Mouse (Mus musculus) urinary bladder, postnatal 14 days (tissue): Measurements from ENCODE around the gene Axin2.
A peak's percentile ranks its signal among the peaks of the same experiment; 100 is the strongest.
"Not testable (repeated sequence)": the region's sequence is repeated elsewhere in the genome, so short reads cannot be mapped to it uniquely, and the experiment has no call there.

Experiments
- DNase-seq: peaks from one replicate; pipeline ENCODE4 v3.0.0; 2021; ENCODE audit warnings: low spot score

Gene Axin2

GRCm38 (mm10) chr11:108920158-108920635, at the start of gene Axin2:
Gene Axin2, plus strand, starts transcription at chr11:108920349.
- peak; percentile 93 for DNase-seq

- not testable (repeated sequence) for DNase-seq
These were observed 48.9 kb upstream of the Axin2 start for GRCm38 (mm10) chr11:108871284-108871683.

DNA sequence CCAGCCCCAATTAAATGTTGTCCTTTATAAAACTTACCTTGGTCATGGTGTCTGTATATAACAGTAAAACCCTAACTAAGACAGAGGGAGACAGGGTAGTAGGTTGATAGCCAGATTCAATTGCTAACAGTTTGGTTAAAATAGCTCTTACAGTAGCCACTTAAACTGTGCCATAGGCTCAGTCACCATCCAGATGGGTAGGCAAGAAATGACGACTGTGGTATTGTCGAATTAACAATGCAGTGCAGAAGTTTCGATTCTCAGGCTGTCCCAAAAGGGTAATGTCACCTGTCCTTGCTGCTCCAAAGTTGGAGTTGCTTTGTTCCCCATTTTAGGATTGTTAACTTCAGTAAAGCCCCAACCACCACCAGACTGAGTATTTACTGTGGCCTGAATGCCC, 48.4 kb upstream of the Axin2 start:
- no peak for DNase-seq

DNA sequence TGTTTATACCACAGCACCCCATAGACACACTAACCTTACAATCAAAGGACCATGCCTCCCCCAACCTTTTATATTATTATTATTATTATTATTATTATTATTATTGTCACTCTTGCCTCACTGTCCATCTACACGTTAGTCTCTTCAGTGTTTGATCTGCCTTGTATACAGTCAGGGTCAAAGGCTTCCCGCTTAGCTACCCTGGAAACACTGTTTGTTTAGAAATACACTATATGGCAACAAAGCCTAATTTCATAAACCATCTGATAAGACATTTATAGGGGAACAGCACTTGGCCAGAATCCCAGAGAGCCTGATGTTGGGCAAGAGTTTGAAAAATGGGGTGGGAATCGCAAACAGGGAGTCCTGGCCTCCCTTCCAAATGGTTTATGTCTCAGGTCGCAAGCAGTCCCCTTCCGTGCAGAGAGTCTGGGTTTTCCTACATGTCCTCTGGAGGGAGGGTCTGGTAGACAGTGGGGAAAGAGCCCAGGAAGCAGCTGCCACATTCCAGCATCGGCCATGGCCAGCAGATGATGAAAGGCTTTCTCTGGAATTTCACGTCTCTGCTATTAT, 43.4 kb upstream of the Axin2 start:
- peak; percentile 62 for DNase-seq

- no peak for DNase-seq
These were observed 42.6 kb upstream of the Axin2 start for GRCm38 (mm10) chr11:108877520-108877919.

GRCm38 (mm10) chr11:108880546-108880945, 39.6 kb upstream of the Axin2 start:
- no peak for DNase-seq

GRCm38 (mm10) chr11:108881662-108882061, 38.5 kb upstream of the Axin2 start:
- DNase-seq, result no peak

DNA sequence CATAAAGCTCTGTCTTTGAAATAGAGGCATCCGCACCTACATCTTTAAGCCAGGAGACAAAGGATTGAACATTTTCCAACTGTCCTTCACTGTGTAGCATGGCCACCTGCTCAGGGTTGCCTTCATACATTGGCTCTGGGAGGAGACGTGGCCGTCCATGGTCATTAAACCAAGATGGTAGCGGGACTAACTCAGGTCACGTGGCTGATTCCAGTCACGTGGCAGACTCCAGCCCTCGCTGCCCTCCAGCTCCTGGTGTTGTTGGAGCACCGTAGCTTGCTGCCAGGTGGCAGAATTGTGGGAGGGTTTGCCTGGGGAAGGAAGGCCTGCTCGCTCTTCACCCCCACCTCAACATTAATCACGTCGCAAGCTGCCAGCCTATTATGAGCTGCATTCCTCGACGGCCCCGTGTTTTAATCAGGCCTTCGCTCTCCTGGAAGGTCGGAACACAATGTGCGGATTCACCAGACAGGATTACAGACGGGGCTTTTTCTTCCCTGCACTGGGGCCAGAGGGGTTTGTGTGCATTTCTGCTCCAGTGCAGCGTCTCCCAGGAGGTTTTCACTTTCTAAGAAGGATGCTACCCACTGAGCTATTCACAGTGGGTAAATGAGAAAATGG, 34.8 kb upstream of the Axin2 start:
- no peak for DNase-seq

DNA sequence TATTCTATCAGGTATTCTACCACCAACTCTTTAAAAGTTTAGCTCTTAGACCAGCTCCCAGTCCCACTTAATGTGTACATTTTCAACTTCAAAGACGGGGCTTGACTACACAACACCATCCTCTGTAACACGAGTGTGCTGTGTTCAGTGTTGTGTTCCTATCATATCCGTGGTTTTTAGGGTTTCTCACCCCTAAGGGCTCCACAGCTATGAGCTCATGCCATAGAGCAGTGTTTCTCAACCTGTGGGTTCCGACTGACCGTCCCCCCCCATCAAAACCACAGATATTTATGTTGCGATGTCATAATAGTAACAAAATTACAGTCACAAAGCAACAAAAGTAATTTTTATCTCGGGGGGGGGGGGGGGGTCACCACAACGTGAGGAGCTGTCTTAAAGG, 34.1 kb upstream of the Axin2 start:
- DNase-seq, result no peak

GRCm38 (mm10) chr11:108889121-108889520, 31.0 kb upstream of the Axin2 start:
- DNase-seq, result peak; percentile 38

- no peak for DNase-seq
These were observed 29.6 kb upstream of the Axin2 start for GRCm38 (mm10) chr11:108890544-108890943.

- DNase-seq, result peak; percentile 58
These were observed 28.9 kb upstream of the Axin2 start for GRCm38 (mm10) chr11:108891111-108891870.

GRCm38 (mm10) chr11:108891871-108892380, 28.2 kb upstream of the Axin2 start:
- no peak for DNase-seq

- DNase-seq, result no peak
These were observed 27.7 kb upstream of the Axin2 start for GRCm38 (mm10) chr11:108892406-108892805.

DNA sequence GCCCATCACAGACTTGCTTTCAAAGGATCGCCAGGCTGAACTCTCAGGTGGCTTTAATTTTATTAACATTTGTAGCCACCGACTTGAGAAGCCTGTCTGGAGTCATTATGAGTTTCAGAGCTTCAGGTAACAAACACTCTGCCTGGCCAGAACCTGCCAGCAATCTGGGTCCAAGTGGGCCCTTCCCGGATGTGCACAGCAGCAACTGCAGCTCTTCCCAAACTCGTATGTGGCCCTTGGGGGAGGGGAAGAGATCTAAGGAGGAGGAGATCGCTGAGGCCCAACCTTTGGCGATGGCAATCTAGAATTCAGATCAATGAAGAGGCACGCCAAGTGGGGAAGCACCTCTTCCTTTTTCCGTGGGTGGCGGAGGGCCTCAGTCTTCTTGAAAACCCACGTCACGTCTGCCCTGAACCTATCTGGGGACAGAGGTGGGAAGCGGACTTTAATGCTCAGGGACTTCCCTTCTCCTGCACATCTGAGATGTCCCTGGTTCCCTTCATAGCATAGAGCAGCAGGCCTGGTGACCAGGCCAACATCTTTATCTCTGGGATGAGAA, 26.8 kb upstream of the Axin2 start:
- no peak for DNase-seq

- no peak for DNase-seq
These were observed 26.2 kb upstream of the Axin2 start for GRCm38 (mm10) chr11:108893855-108894510.

- no peak for DNase-seq
These were observed 23.1 kb upstream of the Axin2 start for GRCm38 (mm10) chr11:108897034-108897433.

DNA sequence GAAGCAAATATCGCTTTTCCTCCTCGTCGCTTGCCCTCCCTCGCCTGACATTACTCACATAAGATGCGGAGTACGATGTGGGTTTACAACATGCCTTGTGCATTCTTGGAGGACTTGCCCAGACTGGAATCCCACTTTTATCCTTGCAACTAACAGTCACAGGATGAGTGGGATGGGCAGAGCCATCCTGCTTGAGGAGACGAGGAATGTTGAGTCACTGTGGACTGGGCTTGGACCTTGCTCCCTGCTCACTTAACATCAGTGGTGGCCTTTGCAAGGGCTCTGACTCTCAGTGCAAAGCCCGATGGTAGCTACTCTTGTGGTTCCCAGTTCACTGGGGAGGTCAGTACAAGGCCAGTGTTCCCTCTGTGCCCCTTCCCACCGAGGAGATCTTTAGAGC, 22.1 kb upstream of the Axin2 start:
- DNase-seq, result no peak

GRCm38 (mm10) chr11:108898483-108898882, 21.7 kb upstream of the Axin2 start:
- no peak for DNase-seq

GRCm38 (mm10) chr11:108900718-108901488, 19.2 kb upstream of the Axin2 start:
- DNase-seq, result no peak

- no peak for DNase-seq
These were observed 18.5 kb upstream of the Axin2 start for GRCm38 (mm10) chr11:108901670-108902069.
